Mouse (Mus musculus) v-Abl transformed pro-B cells (cell line): ENCODE measurements around the gene Tenm2.

Experiments
- in situ Hi-C, 2 experiments: fragments of 400-800 bp; cut with MboI; formaldehyde crosslinking; loops; one replicate each; pipeline ENCODE4 v1.15.1; 2025; ENCODE audit not compliant: unreplicated experiment in 2 of 2

Tenm2 gene

GRCm38 (mm10) chr11:36494898-36495548 is 740.7 kb downstream of the Tenm2 start:
- in situ Hi-C loops, result no loop called here

- in situ Hi-C loops, result no loop called here
These were observed 743.5 kb downstream of the Tenm2 start for GRCm38 (mm10) chr11:36492274-36492673.

GRCm38 (mm10) chr11:36490085-36490484 is 745.7 kb downstream of the Tenm2 start:
- in situ Hi-C loops, result no loop called here

- in situ Hi-C loops, result no loop called here
These were observed 747.1 kb downstream of the Tenm2 start for GRCm38 (mm10) chr11:36488666-36489065.

GRCm38 (mm10) chr11:36486092-36486491 is 749.7 kb downstream of the Tenm2 start:
- in situ Hi-C loops, result no loop called here

GRCm38 (mm10) chr11:36484466-36485069 is 751.2 kb downstream of the Tenm2 start:
- in situ Hi-C loops, result no loop called here

- in situ Hi-C loops, result no loop called here
These were observed 753.6 kb downstream of the Tenm2 start for GRCm38 (mm10) chr11:36482136-36482535.

GRCm38 (mm10) chr11:36481524-36481923 is 754.2 kb downstream of the Tenm2 start:
- in situ Hi-C loops, result no loop called here

GRCm38 (mm10) chr11:36481086-36481485 is 754.7 kb downstream of the Tenm2 start:
- in situ Hi-C loops, result no loop called here

- in situ Hi-C loops, result no loop called here
These were observed 765.8 kb downstream of the Tenm2 start for GRCm38 (mm10) chr11:36469811-36470551.

- in situ Hi-C loops, result no loop called here
These were observed 777.3 kb downstream of the Tenm2 start for GRCm38 (mm10) chr11:36458451-36458850.

- in situ Hi-C loops, result no loop called here
These were observed 781.7 kb downstream of the Tenm2 start for GRCm38 (mm10) chr11:36454076-36454475.

GRCm38 (mm10) chr11:36452436-36452835 is 783.3 kb downstream of the Tenm2 start:
- in situ Hi-C loops, result no loop called here

GRCm38 (mm10) chr11:36446351-36446750 is 789.4 kb downstream of the Tenm2 start:
- in situ Hi-C loops, result no loop called here

GRCm38 (mm10) chr11:36443821-36444220 is 791.9 kb downstream of the Tenm2 start:
- in situ Hi-C loops, result no loop called here

- in situ Hi-C loops, result no loop called here
These were observed 794.0 kb downstream of the Tenm2 start for GRCm38 (mm10) chr11:36441801-36442200.

GRCm38 (mm10) chr11:36436251-36436650 is 799.5 kb downstream of the Tenm2 start:
- in situ Hi-C loops, result no loop called here

GRCm38 (mm10) chr11:36428947-36429346 is 806.8 kb downstream of the Tenm2 start:
- in situ Hi-C loops, result no loop called here

- in situ Hi-C loops, result no loop called here
These were observed 810.8 kb downstream of the Tenm2 start for GRCm38 (mm10) chr11:36424959-36425358.

- in situ Hi-C loops, result no loop called here
These were observed 815.7 kb downstream of the Tenm2 start for GRCm38 (mm10) chr11:36420047-36420446.

GRCm38 (mm10) chr11:36415244-36415643 is 820.5 kb downstream of the Tenm2 start:
- in situ Hi-C loops, result no loop called here

GRCm38 (mm10) chr11:36410881-36411280 is 824.9 kb downstream of the Tenm2 start:
- in situ Hi-C loops, result no loop called here
